31 mouse cellular contexts compared by ENCODE assay signal in genomic region chr10:96394210-96394609, GRCm38 (mm10).
"Had no signal": no experiment of that assay in that cellular context is flagged by ENCODE, and none has a peak within 500 bp of the region (broad histone marks: within the 10 kb centered on the region; RNA-seq: fewer than 3 reads in every experiment).

No protein-coding gene starts in this region.

- H3K4me2 ChIP-seq: limb, embryonic 12.5 days; limb, embryonic 13.5 days; limb, embryonic 15.5 days; liver, embryonic 11.5 days; liver, embryonic 12.5 days; liver, embryonic 13.5 days; liver, embryonic 15.5 days; lung, embryonic 14.5 days; lung, embryonic 15.5 days; midbrain, embryonic 12.5 days; midbrain, embryonic 13.5 days; midbrain, embryonic 15.5 days; neural tube, embryonic 12.5 days had no signal

- ATAC-seq: liver, embryonic 12.5 days; liver, postnatal 0 days; midbrain, embryonic 13.5 days; midbrain, embryonic 15.5 days; midbrain, embryonic 16.5 days had no signal

- H3K9ac ChIP-seq: limb, embryonic 12.5 days; limb, embryonic 13.5 days; limb, embryonic 15.5 days; liver, embryonic 12.5 days; liver, embryonic 13.5 days; liver, embryonic 14.5 days; liver, embryonic 15.5 days; liver, postnatal 0 days; lung, embryonic 14.5 days; lung, embryonic 15.5 days; midbrain, embryonic 12.5 days; midbrain, embryonic 13.5 days; midbrain, embryonic 15.5 days; neural tube, embryonic 12.5 days had no signal

- H3K27ac ChIP-seq: left cerebral cortex, adult 2 months; limb, embryonic 10.5 days; limb, embryonic 12.5 days; limb, embryonic 13.5 days; limb, embryonic 15.5 days; liver, embryonic 12.5 days; liver, embryonic 13.5 days; liver, embryonic 14.5 days; liver, embryonic 15.5 days; lung, embryonic 15.5 days; macrophage; midbrain, embryonic 10.5 days; midbrain, embryonic 12.5 days; midbrain, embryonic 13.5 days; midbrain, embryonic 15.5 days; neural tube, embryonic 12.5 days had no signal

- H3K4me3 ChIP-seq: left cerebral cortex, adult 2 months; limb, embryonic 10.5 days; limb, embryonic 12.5 days; limb, embryonic 13.5 days; limb, embryonic 15.5 days; liver, embryonic 12.5 days; liver, embryonic 13.5 days; liver, embryonic 15.5 days; lung, embryonic 15.5 days; megakaryocyte, embryonic 14.5 days; midbrain, embryonic 10.5 days; midbrain, embryonic 12.5 days; midbrain, embryonic 13.5 days; midbrain, embryonic 15.5 days; myocyte; neural tube, embryonic 12.5 days had no signal

- H3K36me3 ChIP-seq: limb, embryonic 10.5 days; limb, embryonic 12.5 days; limb, embryonic 13.5 days; limb, embryonic 15.5 days; liver, embryonic 12.5 days; liver, embryonic 13.5 days; liver, embryonic 15.5 days; lung, embryonic 15.5 days; midbrain, embryonic 10.5 days; midbrain, embryonic 12.5 days; midbrain, embryonic 13.5 days; midbrain, embryonic 15.5 days; neural tube, embryonic 12.5 days had no signal

- DNase-seq: left cerebral cortex, postnatal 4 days; liver; liver, embryonic 13.5 days; liver, postnatal 0 days; lung, adult 18-20 months; lung, adult 2 months; lung, embryonic 14.5 days; lung, postnatal 10 days; lung, postnatal 14 days; lung, postnatal 36 days; lung, postnatal 4 days; midbrain, embryonic 14.5 days had no signal

- H3K27me3 ChIP-seq: limb, embryonic 12.5 days; limb, embryonic 13.5 days; limb, embryonic 15.5 days; liver, embryonic 12.5 days; liver, embryonic 13.5 days; liver, embryonic 15.5 days; lung, embryonic 15.5 days; megakaryocyte, embryonic 14.5 days; midbrain, embryonic 12.5 days; midbrain, embryonic 13.5 days; midbrain, embryonic 15.5 days; neural tube, embryonic 12.5 days had no signal

- H3K4me1 ChIP-seq: liver, embryonic 12.5 days; liver, embryonic 13.5 days; liver, embryonic 15.5 days; megakaryocyte, embryonic 14.5 days; neural tube, embryonic 12.5 days had no signal

- H3K9me3 ChIP-seq: limb, embryonic 10.5 days; limb, embryonic 12.5 days; limb, embryonic 13.5 days; limb, embryonic 15.5 days; liver, embryonic 12.5 days; liver, embryonic 13.5 days; liver, embryonic 15.5 days; lung, embryonic 15.5 days; megakaryocyte, embryonic 14.5 days; midbrain, embryonic 10.5 days; midbrain, embryonic 12.5 days; midbrain, embryonic 13.5 days; midbrain, embryonic 15.5 days; neural tube, embryonic 12.5 days had no signal
